Mouse (Mus musculus): ENCODE results near the gene Tex13c1. TPM values are rescaled to one million over a fixed set of nuclear protein-coding genes. Genes with fewer than 3 reads are reported as not detected.

Tex13c1 gene
- polyA plus RNA-seq (2016; fragmentation: Nextera tagmentation; extraction: Ambion mirVana): not detected in 2 replicates

- Histone ChIP-seq H3K4me3 (replicated peaks) (no peak within 1 kb of the TSS), H3K36me3 (replicated peaks) (no peaks in the 10 kb centered on the region), H3K4me1 (no peaks in the 10 kb centered on the region), H3K4me2 (no peak within 1 kb of the TSS), H3K9me3 (no peaks in the 10 kb centered on the region), H3K27ac (no peak within 1 kb of the TSS), H3K27me3 (no peaks in the 10 kb centered on the region), H3K9ac (no peak within 1 kb of the TSS)
- WGBS: 79% methylated on average over 3 of the region's 3 CpGs
- no peak for ATAC-seq (ENCODE audit: low FRiP score)
Observed at GRCm38 (mm10) chrX:43590860-43591259, at the start of gene Tex13c1. Tex13c1 (plus strand) TSS chrX:43591160.

Other genes starting within 250 kb of the Tex13c1 start
- 5.8 and 6.8 TPM in 2 replicates for gene Tenm1, start 162.0 kb upstream of the Tex13c1 start, polyA plus RNA-seq (2016; fragmentation: Nextera tagmentation; extraction: Ambion mirVana)

All from forebrain, embryonic 12.5 days (tissue).